Mouse (Mus musculus): ENCODE measurements around the gene Gm21994. TPM values are rescaled to one million over a fixed set of nuclear protein-coding genes. Genes with fewer than 3 reads are reported as not detected.

Gene Gm21994
- total RNA-seq (2023) = 10 to 100 TPM; 11.2 to 14.8 TPM

DNA sequence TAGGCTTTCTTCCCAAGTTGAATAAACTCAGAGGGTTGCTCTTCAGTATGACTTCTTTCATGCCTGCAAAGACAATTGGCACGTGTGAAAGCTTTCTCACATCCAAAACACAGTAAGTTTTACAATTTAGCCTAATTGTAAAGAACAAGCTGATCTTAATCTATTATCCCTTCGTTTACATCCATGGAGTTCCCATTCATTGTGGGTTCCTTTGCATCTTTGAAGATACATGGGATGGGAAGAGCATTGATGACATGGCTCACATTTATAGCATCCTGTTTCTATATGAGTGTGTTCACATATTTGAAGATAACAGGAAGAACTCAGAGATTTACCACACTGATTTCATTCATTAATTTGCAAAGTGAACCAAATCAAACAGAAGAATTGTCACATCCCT lies at the start of gene Gm21994:
TSS of gene Gm21994 (minus strand) at position 101 of the 400 bp plus-strand sequence.

DNA sequence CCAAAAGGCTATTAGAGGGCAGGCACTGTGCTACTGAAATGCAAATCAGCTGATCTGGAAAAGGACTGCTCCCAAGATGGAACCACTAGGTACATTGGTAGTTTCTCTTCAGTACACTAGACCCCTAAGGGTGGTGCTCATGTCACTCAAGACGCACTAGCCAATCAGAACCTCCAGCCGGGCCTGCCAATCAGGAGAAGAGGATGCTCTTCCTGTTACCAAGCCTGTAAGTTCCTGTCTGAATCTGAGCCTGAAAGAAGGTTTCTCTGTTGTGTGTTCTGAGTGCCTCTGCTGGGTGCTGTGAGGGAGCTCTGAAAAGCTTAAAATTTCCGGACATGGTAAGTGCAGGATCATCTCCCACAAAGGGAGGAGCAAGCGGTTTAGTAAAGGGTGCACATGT lies 1.9 kb upstream of the Gm21994 start, which contains the start of gene Gm14124:
TSS of gene Gm14124 (plus strand) at position 227 of the 400 bp plus-strand sequence.

DNA sequence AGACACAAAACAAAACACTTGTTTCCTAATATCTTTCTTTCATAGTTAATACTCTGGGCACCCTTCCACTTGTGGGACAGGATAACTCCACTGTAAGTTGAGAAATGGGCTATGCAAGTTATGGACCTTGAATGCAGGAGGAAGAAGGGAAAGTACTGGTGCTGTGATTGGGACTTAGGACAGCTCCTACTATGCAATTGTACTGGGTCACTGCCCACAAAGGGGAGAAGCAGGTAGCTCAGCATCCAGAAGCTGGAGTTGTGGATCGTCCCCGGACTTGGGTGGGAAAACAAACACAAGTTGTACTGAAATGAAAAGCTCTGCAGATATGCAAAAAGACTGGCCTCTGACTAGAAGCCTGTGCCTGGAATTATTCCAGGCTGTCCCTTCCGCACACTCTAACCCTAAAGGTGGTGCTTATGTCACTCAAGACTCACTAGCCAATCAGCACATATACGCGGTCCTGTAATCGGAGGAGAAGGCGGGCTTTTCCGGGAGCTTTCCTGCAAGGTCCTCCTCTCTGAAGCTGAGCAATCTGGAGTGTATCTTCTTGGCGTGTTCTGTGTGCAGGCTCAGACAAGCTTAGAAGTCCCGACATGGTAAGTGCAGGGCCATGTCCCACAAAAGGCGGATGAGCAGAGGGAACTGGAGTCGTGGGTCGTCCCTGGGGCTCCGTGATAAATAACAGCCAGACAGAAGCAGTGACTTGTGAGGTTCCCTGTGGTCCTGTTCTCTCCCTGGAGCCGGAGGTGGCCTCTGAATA lies 37.6 kb downstream of the Gm21994 start, which contains the start of gene Zfp937:
TSS of gene Zfp937 (plus strand) at position 474 of the 763 bp plus-strand sequence.

Other genes with a start within 250 kb of the Gm21994 start
- gene Zfp120, start 118.9 kb downstream of the Gm21994 start, total RNA-seq (2023) = 10 to 100 TPM in 1 of 2 experiments, 1 to 10 TPM in 1; 8.4 to 11.2 TPM
- gene Gm10770, start 75.9 kb downstream of the Gm21994 start, total RNA-seq (2023) = not detected
- gene Gm14139, start 73.8 kb downstream of the Gm21994 start, total RNA-seq (2023) = 1 to 10 TPM in 1 of 2 experiments, under 1 TPM in 1; 0.65 to 1.1 TPM
- gene Zfp937, start 37.5 kb downstream of the Gm21994 start, total RNA-seq (2023) = 1 to 10 TPM; 5.0 to 6.6 TPM
- under 1 TPM; 0.68 to 0.76 TPM for gene Gm14124, start 1.9 kb upstream of the Gm21994 start, total RNA-seq (2023)
- gene Gm10130, start 68.1 kb upstream of the Gm21994 start, total RNA-seq (2023) = 10 to 100 TPM in 1 of 2 experiments, 1 to 10 TPM in 1; 7.6 to 14.9 TPM
- gene 3300002I08Rik, start 107.2 kb upstream of the Gm21994 start, total RNA-seq (2023) = 1 to 10 TPM; 7.3 to 7.8 TPM
- 1 to 10 TPM; 4.9 to 6.6 TPM for gene Zfp442, start 195.9 kb upstream of the Gm21994 start, total RNA-seq (2023)
- 1 to 10 TPM; 1.5 to 1.6 TPM for gene Zfp345, start 229.5 kb upstream of the Gm21994 start, total RNA-seq (2023)